Mouse (Mus musculus) urinary bladder, postnatal 4 days (tissue): ENCODE data around the gene Daam2.

Experiments used
- DNase-seq, 2 experiments: peaks; one replicate each; pipeline ENCODE4 v3.0.0; 2021 to 2022; ENCODE audit warnings: low spot score in 2 of 2

Gene Daam2

GRCm38 (mm10) chr17:49432071-49432711, 132.0 kb downstream of the Daam2 start:
- peak; percentile 29 to 71 for DNase-seq

- peak; percentile 16 to 17 for DNase-seq
Measured at GRCm38 (mm10) chr17:49431176-49431575, 133.0 kb downstream of the Daam2 start.

- DNase-seq = peak; percentile 16 to 55
Measured at GRCm38 (mm10) chr17:49430136-49430535, 134.0 kb downstream of the Daam2 start.

- peak; percentile 15 to 26 for DNase-seq
Measured at GRCm38 (mm10) chr17:49429471-49430129, 134.5 kb downstream of the Daam2 start.

- peak; percentile 17 to 48 for DNase-seq
Measured at GRCm38 (mm10) chr17:49428751-49429415, 135.3 kb downstream of the Daam2 start.

- DNase-seq = peak; percentile 91 to 95
Measured at GRCm38 (mm10) chr17:49428239-49428688, 135.9 kb downstream of the Daam2 start, which contains the start of gene Mocs1. Mocs1 (plus strand) TSS chr17:49428362.

GRCm38 (mm10) chr17:49427631-49428238, 136.4 kb downstream of the Daam2 start:
- peak; percentile 15 to 57 for DNase-seq

GRCm38 (mm10) chr17:49423872-49424271, 140.3 kb downstream of the Daam2 start:
- DNase-seq = peak; percentile 14 to 44

GRCm38 (mm10) chr17:49423067-49423325, 141.1 kb downstream of the Daam2 start:
- no peak for DNase-seq

- DNase-seq = peak; percentile 13 to 44
Measured at GRCm38 (mm10) chr17:49422286-49423066, 141.7 kb downstream of the Daam2 start.

- DNase-seq = no peak
Measured at GRCm38 (mm10) chr17:49419813-49420212, 144.3 kb downstream of the Daam2 start.

- peak in 1 of 2 experiments; percentile 9 for DNase-seq
Measured at GRCm38 (mm10) chr17:49416228-49416627, 147.9 kb downstream of the Daam2 start.

GRCm38 (mm10) chr17:49413554-49413953, 150.6 kb downstream of the Daam2 start:
- peak in 1 of 2 experiments; percentile 43 for DNase-seq

GRCm38 (mm10) chr17:49412974-49413373, 151.2 kb downstream of the Daam2 start:
- DNase-seq = no peak
